Comparison of ENCODE assay signal across 8 mouse cellular contexts in the genomic region with DNA sequence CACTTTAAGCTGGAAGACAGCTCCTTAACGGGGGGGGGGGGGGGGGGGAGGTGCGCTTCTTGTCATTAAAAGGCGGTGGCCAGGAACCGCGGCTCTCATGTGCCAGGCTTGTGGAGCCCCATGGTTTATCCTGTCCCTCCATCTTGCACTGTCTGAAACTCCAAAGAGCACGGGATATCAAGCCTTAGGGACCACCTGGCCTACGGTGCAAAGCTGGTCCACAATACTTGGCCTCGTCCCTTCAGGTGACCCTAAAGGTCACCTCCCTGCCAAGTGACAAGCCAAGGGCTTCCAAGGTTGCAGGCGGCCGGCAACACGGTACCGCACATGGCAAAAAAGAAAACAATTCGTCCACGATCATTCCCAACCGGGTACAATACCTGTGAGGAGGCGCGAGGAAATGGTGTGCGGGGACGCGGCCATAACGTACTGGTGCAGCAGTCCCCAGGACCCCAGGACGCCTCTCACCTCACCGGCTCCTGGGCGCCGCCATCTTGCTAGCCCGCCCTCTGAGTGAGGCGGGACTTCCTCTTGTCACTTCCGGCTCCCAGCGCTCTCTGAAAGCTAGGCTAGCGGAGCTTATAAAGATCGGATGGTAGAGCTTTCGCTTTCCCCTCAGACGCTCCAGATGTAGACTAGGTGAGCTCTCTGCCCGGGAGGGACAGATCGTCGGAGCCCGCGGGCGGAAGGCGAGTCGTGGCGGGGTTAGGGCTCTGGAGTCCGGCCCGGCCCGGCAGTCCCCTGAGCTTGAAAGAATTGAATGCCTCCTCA. TPM values are rescaled to one million over a fixed set of nuclear protein-coding genes. Genes with fewer than 3 reads are reported as not detected.
DNase-seq lines count a peak whose midpoint lies in the region; ATAC-seq and TF ChIP-seq lines count a peak whose summit lies in the region.

A gene (minus strand): TSS at position 513 of the 771 bp plus-strand sequence.

- POLR2A ChIA-PET in Patski (lab: Charles Lee) = interaction anchor here (0.6 to 0.7 kb wide), 2 partner anchors 356 to 400 kb away, joined by 3 to 5 read pairs; a partner anchor contains a TSS

- peak within 1 kb of the TSS; percentile 74 for H3K9ac ChIP-seq in hindbrain, embryonic 14.5 days

- in situ Hi-C loops in Patski (cut with MboI; ENCODE audit: low pct_unique_long_range_greater_than_20kb) = loop anchor here (5.0 kb wide), 1 partner anchor 358 kb away; a partner anchor contains a TSS

- H3K27me3 ChIP-seq in Patski = no peaks in the 10 kb centered on the region
- H3K27me3 ChIP-seq in hindbrain, embryonic 14.5 days (ENCODE audit: control insufficient read depth, insufficient read depth, low read length) = no peaks in the 10 kb centered on the region

- ATAC-seq in Patski = peak; percentile 98
- peak; percentile 95 for ATAC-seq in hindbrain, embryonic 14.5 days (ENCODE audit: low FRiP score)

- peak within 1 kb of the TSS; percentile 87 for H3K4me3 ChIP-seq in hindbrain, embryonic 14.5 days (replicated peaks; ENCODE audit: low read length)

- TF ChIP-seq CTCF in Patski (IDR thresholded peaks at IDR 0.05) = no peak

- CTCF ChIA-PET in Patski (lab: Charles Lee) = interaction anchor here (1.8 kb wide), 1 partner anchor 41 kb away, joined by 3 read pairs; no protein-coding TSS in a partner anchor

- H3K9me3 ChIP-seq in hindbrain, embryonic 14.5 days (ENCODE audit: control insufficient read depth, low read length) = no peaks in the 10 kb centered on the region

- WGBS in hindbrain, embryonic 14.5 days = under 1% methylated on average over 43 of the region's 45 CpGs

- H3K36me3 ChIP-seq in hindbrain, embryonic 14.5 days (replicated peaks; ENCODE audit: control insufficient read depth, insufficient read depth) = no peaks in the 10 kb centered on the region

- H3K4me1 ChIP-seq in hindbrain, embryonic 14.5 days (replicated peaks; ENCODE audit: control insufficient read depth, insufficient read depth, low read length) = peaks cover 18% of the 10 kb centered on the region

- H3K27ac ChIP-seq in hindbrain, embryonic 14.5 days = peak within 1 kb of the TSS; percentile 92

- H3K4me2 ChIP-seq in hindbrain, embryonic 14.5 days (replicated peaks) = peak within 1 kb of the TSS; percentile 79

- DNase-seq in Patski (ENCODE audit: low read depth, low spot score) = peak; percentile 35
- DNase-seq in cerebellum, postnatal 14 days = peak; percentile 89 to 91
- DNase-seq in frontal cortex, postnatal 25 days (ENCODE audit: low spot score in 2 of 2) = peak; percentile 68 to 78
- peak; percentile 91 for DNase-seq in hindbrain, embryonic 14.5 days (ENCODE audit: low spot score)
- DNase-seq in layer of hippocampus, postnatal 36 days = peak; percentile 86 to 88
- DNase-seq in lung, postnatal 36 days = peak; percentile 94
- DNase-seq in retina, postnatal 1 day = peak; percentile 93
- peak; percentile 82 to 84 for DNase-seq in urinary bladder, adult 18-20 months (ENCODE audit: low spot score in 2 of 2)

RNA-seq across cellular contexts. Expression of the gene that starts here (rescaled TPM):
- 17.7 TPM for polyA plus RNA-seq in Patski (2021)
- 27.9 and 30.0 TPM in 2 replicates for polyA plus RNA-seq in hindbrain, embryonic 14.5 days (2014; fragmentation: Nextera tagmentation; extraction: Ambion mirVana)
- 10 to 100 TPM; 22.1 to 24.5 TPM for total RNA-seq in layer of hippocampus, postnatal 36 days (2021)

Comparison
In these comparisons a context has a peak if more than half of its experiments do, and no peak if none do; other contexts are left out.
1. Peak in every context shown above with its lines: DNase-seq, ATAC-seq, H3K4me3 ChIP-seq and H3K27ac ChIP-seq.
2. DNase-seq: peak in every context shown above with its lines; median percentile 94 in lung, postnatal 36 days; 93 in retina, postnatal 1 day; 91 in hindbrain, embryonic 14.5 days; 90 in cerebellum, postnatal 14 days; 87 in layer of hippocampus, postnatal 36 days; 83 in urinary bladder, adult 18-20 months; 73 in frontal cortex, postnatal 25 days; 35 in Patski.